Mouse (Mus musculus): Measurements from ENCODE around the gene R3hdm1.

DNA sequence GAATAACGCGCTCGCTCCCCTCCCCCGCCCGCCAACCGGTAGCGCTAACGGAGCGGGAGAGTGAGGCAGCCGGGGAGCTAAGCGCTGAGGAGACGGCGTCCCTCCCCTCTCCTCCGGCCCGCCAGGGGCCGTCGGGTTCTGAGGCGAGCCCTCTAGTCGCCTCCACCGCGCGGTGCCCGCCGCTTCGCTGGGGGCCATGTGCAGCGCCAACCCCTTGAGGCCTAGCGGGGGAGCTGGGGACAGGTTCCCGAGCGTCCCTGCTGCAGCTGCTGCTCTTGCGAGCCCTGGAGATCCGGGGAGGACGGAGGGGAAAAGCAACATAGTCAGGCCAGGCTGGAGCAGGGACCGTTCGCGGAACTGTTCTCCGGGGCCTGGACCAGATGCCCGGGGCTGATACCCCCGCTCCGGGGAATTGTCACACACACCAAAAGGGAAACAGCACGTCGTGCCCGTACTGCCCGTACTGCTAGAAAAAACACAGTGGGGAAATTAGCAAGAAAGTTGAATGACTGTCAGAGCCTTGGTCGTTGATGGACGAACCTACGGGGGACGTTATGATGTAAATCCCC, 503 bp downstream of the R3hdm1 start:
- TF ChIP-seq CTCF (IDR thresholded peaks at IDR 0.05; ENCODE audit: low read depth) (peak; percentile 32), EP300 (IDR thresholded peaks at IDR 0.05; ENCODE audit: low read depth) (no peak)

All from liver, postnatal 0 days (tissue).